Mouse (Mus musculus) megakaryocyte progenitor cell, adult 5-6 weeks (primary cell): ENCODE results near the gene Klhl30. TPM values are rescaled to one million over a fixed set of nuclear protein-coding genes. Genes with fewer than 3 reads are reported as not detected.

Experiments used
- total RNA-seq, 2 experiments: library from RNA; stranded (forward) in 1 of 2; stranded (reverse) in 1 of 2; fragments of 157-497, 149-512 nt in 1 of 2; fragments of 200-1000 nt in 1 of 2; gene quantifications; 2 replicates each; pipeline versions ENCODE4 v1.2.3 to v1.2.4; 2015 to 2017

Gene Klhl30
- total RNA-seq, 2 experiments from 2014 or later = not detected

Other genes starting within 250 kb of the Klhl30 start
- 3.9 and 5.3 TPM in 2 replicates for gene Rbm44, start 205.9 kb upstream of the Klhl30 start, total RNA-seq (2015)
- gene Rbm44, start 205.9 kb upstream of the Klhl30 start, total RNA-seq (2017) = 6.4 and 6.5 TPM in 2 replicates
- gene Ramp1, start 171.2 kb upstream of the Klhl30 start, total RNA-seq (2015) = 184 and 191 TPM in 2 replicates
- 174 and 180 TPM in 2 replicates for gene Ramp1, start 171.2 kb upstream of the Klhl30 start, total RNA-seq (2017)
- 90.2 and 92.6 TPM in 2 replicates for gene Ube2f, start 100.7 kb upstream of the Klhl30 start, total RNA-seq (2015)
- gene Ube2f, start 100.7 kb upstream of the Klhl30 start, total RNA-seq (2017) = 46.8 and 58.6 TPM in 2 replicates
- gene Scly, start 52.7 kb upstream of the Klhl30 start, total RNA-seq (2015) = 19.8 and 20.0 TPM in 2 replicates
- gene Scly, start 52.7 kb upstream of the Klhl30 start, total RNA-seq (2017) = 21.1 and 23.6 TPM in 2 replicates
- 0.05 and 0.17 TPM in 2 replicates for gene Espnl, start 28.9 kb upstream of the Klhl30 start, total RNA-seq (2015)
- 0.03 and 0.17 TPM in 2 replicates for gene Espnl, start 28.9 kb upstream of the Klhl30 start, total RNA-seq (2017)
- gene Erfe, start 15.4 kb downstream of the Klhl30 start, total RNA-seq (2015) = 1.7 TPM in 1 of 2 replicates, not detected in the other
- gene Erfe, start 15.4 kb downstream of the Klhl30 start, total RNA-seq (2017) = 0.50 and 2.5 TPM in 2 replicates
- 71.6 and 91.4 TPM in 2 replicates for gene Ilkap, start 47.8 kb downstream of the Klhl30 start, total RNA-seq (2015)
- gene Ilkap, start 47.8 kb downstream of the Klhl30 start, total RNA-seq (2017) = 120 and 137 TPM in 2 replicates
- 34.4 and 35.4 TPM in 2 replicates for gene Hes6, start 63.0 kb downstream of the Klhl30 start, total RNA-seq (2015)
- 30.4 and 39.6 TPM in 2 replicates for gene Hes6, start 63.0 kb downstream of the Klhl30 start, total RNA-seq (2017)
- 7.0 and 7.8 TPM in 2 replicates for gene Per2, start 108.3 kb downstream of the Klhl30 start, total RNA-seq (2015)
- gene Per2, start 108.3 kb downstream of the Klhl30 start, total RNA-seq (2017) = 4.0 and 4.4 TPM in 2 replicates
- gene Traf3ip1, start 143.6 kb downstream of the Klhl30 start, total RNA-seq (2015) = 3.1 and 4.9 TPM in 2 replicates
- gene Traf3ip1, start 143.6 kb downstream of the Klhl30 start, total RNA-seq (2017) = 3.3 and 5.3 TPM in 2 replicates
- gene Asb1, start 189.5 kb downstream of the Klhl30 start, total RNA-seq (2015) = 3.9 and 5.2 TPM in 2 replicates
- gene Asb1, start 189.5 kb downstream of the Klhl30 start, total RNA-seq (2017) = 6.1 and 28.7 TPM in 2 replicates